Comparison of ENCODE assay signal across 10 mouse cellular contexts in the genomic region with DNA sequence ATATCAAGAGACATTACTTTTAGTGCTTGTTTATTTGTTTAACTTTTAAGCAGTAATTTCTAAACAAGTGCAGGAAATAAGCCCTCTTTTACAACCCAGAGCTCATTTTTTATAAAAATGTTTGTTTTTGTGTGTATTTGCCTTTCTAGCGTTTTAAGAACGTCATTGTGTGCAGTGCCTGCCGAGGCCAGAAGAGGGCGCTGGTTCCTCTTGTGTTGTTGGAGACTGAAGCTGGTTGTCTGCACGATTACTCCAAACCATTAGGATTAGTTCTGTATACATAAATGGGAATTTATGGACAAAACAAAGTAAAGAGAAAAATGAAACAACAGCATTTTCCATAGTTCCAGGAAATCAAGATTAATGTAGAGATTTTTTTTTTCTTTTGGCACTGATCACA. TPM values are rescaled to one million over a fixed set of nuclear protein-coding genes. Genes with fewer than 3 reads are reported as not detected.
DNase-seq lines count a peak whose midpoint lies in the region; ATAC-seq and TF ChIP-seq lines count a peak whose summit lies in the region.
"Had no signal": no experiment of that assay in that cellular context is flagged by ENCODE, and none has a peak within 500 bp of the region (broad histone marks: within the 10 kb centered on the region; RNA-seq: fewer than 3 reads in every experiment).

No protein-coding gene starts in this region.

- ATAC-seq in lung, embryonic 14.5 days (ENCODE audit: insufficient read depth) = no peak

- H3K9me3 ChIP-seq in lung, embryonic 14.5 days (ENCODE audit: low read depth, low read length) = no peaks in the 10 kb centered on the region
- H3K9me3 ChIP-seq: limb, embryonic 15.5 days had no signal

- peak; percentile 52 for TF ChIP-seq CTCF in lung, embryonic 14.5 days (IDR thresholded peaks at IDR 0.05; ENCODE audit: low read depth)

- no peak overlapping the region for H3K9ac ChIP-seq in lung, embryonic 14.5 days
- H3K9ac ChIP-seq: limb, embryonic 15.5 days had no signal

- no peak overlapping the region for H3K4me3 ChIP-seq in lung, embryonic 14.5 days (ENCODE audit: low read depth, low read length)
- H3K4me3 ChIP-seq: limb, embryonic 15.5 days had no signal

- no peak overlapping the region for H3K4me2 ChIP-seq in lung, embryonic 14.5 days
- H3K4me2 ChIP-seq: limb, embryonic 15.5 days had no signal

- DNase-seq in adrenal gland, postnatal 36 days = peak; percentile 14 to 41
- no peak for DNase-seq in adrenal gland, adult 8-10 months
- DNase-seq in lung, embryonic 14.5 days = peak; percentile 22
- no peak for DNase-seq in lung, postnatal 4 days
- DNase-seq in WW6 (ENCODE audit: low read depth, low spot score) = peak; percentile 60
- DNase-seq in mesoderm, embryonic 11.5 days (ENCODE audit: low read depth, low spot score) = peak; percentile 8
- DNase-seq in heart, postnatal 14 days = no peak
- no peak for DNase-seq in heart, postnatal 25 days (ENCODE audit: low spot score)
- DNase-seq: heart, postnatal 10 days had no signal

- peaks cover 5% of the 10 kb centered on the region; the same call in 1 of the 2 replicates for H3K4me1 ChIP-seq in lung, embryonic 14.5 days (ENCODE audit: insufficient read depth)

- 70% methylated on average over 5 of the region's 5 CpGs for WGBS in lung, embryonic 14.5 days

- no peaks in the 10 kb centered on the region for H3K27me3 ChIP-seq in lung, embryonic 14.5 days (ENCODE audit: insufficient read depth, low read length)
- H3K27me3 ChIP-seq: limb, embryonic 15.5 days had no signal

- H3K36me3 ChIP-seq in lung, embryonic 14.5 days (ENCODE audit: insufficient read depth) = peaks cover 47% of the 10 kb centered on the region

- intact Hi-C loops in heart, postnatal 14 days (cut with DNase I) = no loop called here
- intact Hi-C loops in heart, postnatal 25 days (cut with DNase I) = no loop called here

- H3K27ac ChIP-seq in lung, embryonic 14.5 days (ENCODE audit: low read depth) = no peak overlapping the region
- H3K27ac ChIP-seq: limb, embryonic 15.5 days had no signal

RNA-seq across cellular contexts. Expression of a gene that starts 5.3 kb away (rescaled TPM):
- 10 to 100 TPM; 33.3 to 33.6 TPM for total RNA-seq in adrenal gland, postnatal 36 days (2021)
- 10 to 100 TPM; 30.8 to 35.1 (median 33.8) TPM for total RNA-seq in adrenal gland, adult 8-10 months (2022)
- 37.7 and 43.4 TPM in 2 replicates for polyA plus RNA-seq in lung, embryonic 14.5 days (2014; fragmentation: Nextera tagmentation; extraction: Ambion mirVana)
- 10 to 100 TPM; 16.7 to 17.3 TPM for total RNA-seq in heart, postnatal 14 days (2021)
- total RNA-seq in heart, postnatal 25 days (2021) = 10 to 100 TPM; 16.3 to 16.9 TPM

RNA-seq across cellular contexts. Expression of a gene that starts 26.7 kb away (rescaled TPM):
- 10 to 100 TPM; 26.0 to 30.2 TPM for total RNA-seq in adrenal gland, postnatal 36 days (2021)
- 10 to 100 TPM; 32.7 to 66.5 (median 46.1) TPM for total RNA-seq in adrenal gland, adult 8-10 months (2022)
- 32.0 and 32.4 TPM in 2 replicates for polyA plus RNA-seq in lung, embryonic 14.5 days (2014; fragmentation: Nextera tagmentation; extraction: Ambion mirVana)
- 1 to 10 TPM; 2.1 to 2.2 TPM for total RNA-seq in heart, postnatal 14 days (2021)
- total RNA-seq in heart, postnatal 25 days (2021) = under 1 TPM; 0.70 to 0.86 TPM

RNA-seq across cellular contexts. Expression of a gene that starts 47.4 kb away (rescaled TPM):
- 1 to 10 TPM; 1.4 TPM for total RNA-seq in adrenal gland, postnatal 36 days (2021)
- total RNA-seq in adrenal gland, adult 8-10 months (2022) = 1 to 10 TPM; 1.8 to 2.7 (median 2.3) TPM
- 0.35 and 0.36 TPM in 2 replicates for polyA plus RNA-seq in lung, embryonic 14.5 days (2014; fragmentation: Nextera tagmentation; extraction: Ambion mirVana)
- under 1 TPM in 1 of 2 experiments, not detected in 1; 0.05 TPM for total RNA-seq in heart, postnatal 14 days (2021)
- total RNA-seq in heart, postnatal 25 days (2021) = not detected

RNA-seq across cellular contexts. Expression of a gene that starts 51.1 kb away (rescaled TPM):
- total RNA-seq in adrenal gland, postnatal 36 days (2021) = 100 to 1,000 TPM in 1 of 2 experiments, 10 to 100 TPM in 1; 75.0 to 162 TPM
- 100 to 1,000 TPM in 2 of 4 experiments, 10 to 100 TPM in 2; 82.7 to 196 (median 122) TPM for total RNA-seq in adrenal gland, adult 8-10 months (2022)
- 43.3 and 47.6 TPM in 2 replicates for polyA plus RNA-seq in lung, embryonic 14.5 days (2014; fragmentation: Nextera tagmentation; extraction: Ambion mirVana)
- total RNA-seq in heart, postnatal 14 days (2021) = 10 to 100 TPM; 82.9 to 84.2 TPM
- 10 to 100 TPM; 81.5 to 83.6 TPM for total RNA-seq in heart, postnatal 25 days (2021)

Comparison
In these comparisons a context has a peak if more than half of its experiments do, and no peak if none do; other contexts are left out.
1. DNase-seq: peak in adrenal gland, postnatal 36 days (2 of 2), lung, embryonic 14.5 days (single experiment), WW6 (single experiment) and mesoderm, embryonic 11.5 days (single experiment); none in adrenal gland, adult 8-10 months (single experiment), lung, postnatal 4 days (0 of 2), heart, postnatal 14 days (0 of 2) and heart, postnatal 25 days (single experiment).
2. RNA of a gene that starts 26.7 kb away (total RNA-seq): 32.7 to 66.5 TPM in adrenal gland, adult 8-10 months and 26.0 to 30.2 TPM in adrenal gland, postnatal 36 days; 2.1 to 2.2 TPM in heart, postnatal 14 days and 0.70 to 0.86 TPM in heart, postnatal 25 days; every median in the first group is over 4 times any median in the second.